Comparison of ENCODE assay signal across 24 mouse cellular contexts in the genomic region with DNA sequence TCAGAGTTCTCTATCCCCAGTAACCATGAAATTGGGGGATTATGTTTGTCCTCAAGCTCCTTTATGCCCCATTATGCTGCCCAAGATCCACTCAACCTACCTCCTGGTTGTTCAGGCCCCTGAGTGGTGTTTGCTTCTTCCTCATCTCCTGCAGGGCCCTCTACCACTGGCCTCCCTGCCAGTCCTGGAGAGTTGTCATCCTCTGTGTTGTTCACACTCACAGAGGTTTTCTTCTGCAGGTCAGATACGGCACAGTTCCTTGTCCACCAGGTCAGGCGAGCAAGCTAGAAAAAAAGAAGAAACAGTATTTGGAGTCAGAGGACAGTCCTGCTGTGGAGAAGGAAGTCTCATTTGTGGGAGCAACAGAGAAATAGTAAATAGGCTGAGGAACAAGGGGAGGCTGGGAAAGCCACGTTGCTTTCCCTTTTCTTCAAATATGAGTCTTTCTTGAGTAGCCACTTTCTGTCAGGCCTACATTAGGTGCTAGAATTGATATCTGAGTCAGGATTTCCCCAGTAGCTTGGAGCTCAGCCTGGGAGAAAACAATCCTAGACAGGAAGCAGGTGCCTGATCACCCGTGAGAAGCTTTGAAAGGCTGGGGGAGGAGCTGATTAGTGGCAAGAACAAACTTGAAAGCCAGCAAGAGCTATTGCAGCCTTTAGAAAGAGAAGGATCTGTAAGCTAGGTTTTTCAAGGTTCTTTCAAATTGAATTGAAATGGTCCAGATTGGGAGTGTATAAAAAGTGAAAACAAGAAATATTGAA. TPM values are rescaled to one million over a fixed set of nuclear protein-coding genes. Genes with fewer than 3 reads are reported as not detected.
DNase-seq lines count a peak whose midpoint lies in the region; TF ChIP-seq lines count a peak whose summit lies in the region.
"Had no signal": no experiment of that assay in that cellular context is flagged by ENCODE, and none has a peak within 500 bp of the region (broad histone marks: within the 10 kb centered on the region; RNA-seq: fewer than 3 reads in every experiment).

No protein-coding gene starts in this region.

- no peak overlapping the region for H3K27ac ChIP-seq in CH12.LX (ENCODE audit: insufficient read depth, low read depth)
- H3K27ac ChIP-seq: forebrain, embryonic 12.5 days; heart, embryonic 13.5 days; hindbrain, embryonic 15.5 days; limb, embryonic 15.5 days; neural tube, embryonic 12.5 days had no signal

- dilution Hi-C loops in CH12.LX (cut with MboI; ENCODE audit: extremely low pct_ligation_motif_present, extremely low pct_unique_long_range_greater_than_20kb, low sequenced_read_pairs) = no loop called here

- no peak overlapping the region for H3K9ac ChIP-seq in CH12.LX (ENCODE audit: insufficient read depth, low read depth)
- H3K9ac ChIP-seq: forebrain, embryonic 12.5 days; heart, embryonic 13.5 days; hindbrain, embryonic 15.5 days; limb, embryonic 15.5 days; neural tube, embryonic 12.5 days had no signal

- H3K36me3 ChIP-seq in CH12.LX (replicated peaks in 1 of 2; ENCODE audit: control insufficient read depth in 1 of 2, insufficient read depth in 1 of 2, low read length in 1 of 2) = no peaks in the 10 kb centered on the region
- H3K36me3 ChIP-seq: forebrain, embryonic 12.5 days; heart, embryonic 13.5 days; hindbrain, embryonic 15.5 days; limb, embryonic 15.5 days; neural tube, embryonic 12.5 days had no signal

- in situ Hi-C loops in CH12.LX (cut with MboI; ENCODE audit: low pct_ligation_motif_present, low pct_unique_long_range_greater_than_20kb, low sequenced_read_pairs) = no loop called here

- no peak for TF ChIP-seq POLR2A in CH12.LX (IDR thresholded peaks at IDR 0.05; ENCODE audit: low read depth, low read length)

- peak overlapping the region in 2 of 3 experiments; percentile 22 to 31 for H3K4me3 ChIP-seq in CH12.LX (replicated peaks in 1 of 3; ENCODE audit: low read depth in 2 of 3, low read length in 2 of 3, poor library complexity in 1 of 3)
- H3K4me3 ChIP-seq: forebrain, embryonic 12.5 days; heart, embryonic 13.5 days; hindbrain, embryonic 15.5 days; limb, embryonic 15.5 days; neural tube, embryonic 12.5 days had no signal

- H3K4me1 ChIP-seq in CH12.LX (ENCODE audit: control insufficient read depth in 1 of 2, insufficient read depth in 2 of 2) = peaks cover 0 to 48% of the 10 kb centered on the region in 2 experiments; a peak in 2 of 4 replicates
- H3K4me1 ChIP-seq: forebrain, embryonic 12.5 days; heart, embryonic 13.5 days; hindbrain, embryonic 15.5 days; limb, embryonic 15.5 days; neural tube, embryonic 12.5 days had no signal

- H3K9me3 ChIP-seq in CH12.LX (replicated peaks; ENCODE audit: low read length) = no peaks in the 10 kb centered on the region
- H3K9me3 ChIP-seq: forebrain, embryonic 12.5 days; heart, embryonic 13.5 days; hindbrain, embryonic 15.5 days; limb, embryonic 15.5 days; neural tube, embryonic 12.5 days had no signal

- no peak overlapping the region for H3K4me2 ChIP-seq in CH12.LX (ENCODE audit: insufficient read depth, low read depth, poor library complexity, severe bottlenecking)
- H3K4me2 ChIP-seq: forebrain, embryonic 12.5 days; heart, embryonic 13.5 days; hindbrain, embryonic 15.5 days; limb, embryonic 15.5 days; neural tube, embryonic 12.5 days had no signal

- no peaks in the 10 kb centered on the region for H3K27me3 ChIP-seq in CH12.LX (replicated peaks)
- H3K27me3 ChIP-seq: forebrain, embryonic 12.5 days; heart, embryonic 13.5 days; hindbrain, embryonic 15.5 days; limb, embryonic 15.5 days; neural tube, embryonic 12.5 days had no signal

- peak; percentile 4 to 15 for DNase-seq in heart, postnatal 10 days
- no peak for DNase-seq in heart, postnatal 36 days
- peak; percentile 50 for DNase-seq in CH12.LX (ENCODE audit: extremely low read depth)
- peak; percentile 13 for DNase-seq in embryo, embryonic 10.5 days (ENCODE audit: low spot score)
- DNase-seq in thymus, postnatal 0 days (ENCODE audit: low spot score) = peak; percentile 30
- DNase-seq in layer of hippocampus, postnatal 36 days = no peak
- DNase-seq in right cerebral cortex, postnatal 10 days (ENCODE audit: low spot score in 2 of 2) = no peak
- DNase-seq: adrenal gland, adult 8-10 months; cerebellum, adult 11 months; cerebellum, postnatal 25 days; gastrocnemius, postnatal 25 days; lung, postnatal 36 days; right cerebral cortex, postnatal 25 days had no signal

- TF ChIP-seq CTCF in CH12.LX (conservative IDR thresholded peaks at IDR 0.05 in 1 of 2, IDR thresholded peaks at IDR 0.05 in 1 of 2; ENCODE audit: low read depth in 2 of 2, low read length in 2 of 2) = no peak

- H3K79me2 ChIP-seq in CH12.LX (replicated peaks; ENCODE audit: control insufficient read depth, extremely low read depth, insufficient read depth, poor library complexity, severe bottlenecking) = no peaks in the 10 kb centered on the region

- TF ChIP-seq EP300 in CH12.LX (IDR thresholded peaks at IDR 0.05; ENCODE audit: low read length) = no peak

- TF ChIP-seq RAD21 in CH12.LX (IDR thresholded peaks at IDR 0.05; ENCODE audit: low read depth, low read length) = no peak

- intact Hi-C loops in heart, postnatal 10 days (cut with DNase I) = loop anchor here (10.0 kb wide), 1 partner anchor 195 kb away; no protein-coding TSS in a partner anchor
- intact Hi-C loops in heart, postnatal 36 days (cut with DNase I) = loop anchor here (10.0 kb wide), 1 partner anchor 195 kb away; no protein-coding TSS in a partner anchor

TF ChIP-seq in CH12.LX, 34 proteins besides CTCF, POLR2A, EP300 and RAD21:
- TF ChIP-seq MAFK (IDR thresholded peaks at IDR 0.05; ENCODE audit: insufficient replicate concordance, low read length) (no peak), ETS1 (conservative IDR thresholded peaks at IDR 0.05; ENCODE audit: low read depth, low read length) (peak; percentile 78), BHLHE40 (IDR thresholded peaks at IDR 0.05; ENCODE audit: low read depth, low read length) (peak; percentile 38; the same call in 1 of the 2 replicates), ZNF384 (IDR thresholded peaks at IDR 0.05; ENCODE audit: low read depth, low read length) (no peak)

RNA-seq across cellular contexts. Expression of a gene that starts 22.4 kb away (rescaled TPM):
- not detected for total RNA-seq in heart, postnatal 10 days (2021)
- total RNA-seq in heart, postnatal 36 days (2021) = not detected
- total RNA-seq in CH12.LX (2012; rRNA removed) (2.4 and 2.6 TPM in 2 replicates), CH12.LX (2014; rRNA removed) (9.3 and 9.6 TPM in 2 replicates)
- 2.8 and 3.5 TPM in 2 replicates for polyA plus RNA-seq in CH12.LX (2012; ENCODE audit: insufficient read length, low read depth)
- polyA plus RNA-seq in thymus, postnatal 0 days (2015; fragmentation: Nextera tagmentation; extraction: Ambion mirVana) = 34.6 and 39.0 TPM in 2 replicates
- total RNA-seq in layer of hippocampus, postnatal 36 days (2021) = not detected
- total RNA-seq: adrenal gland, adult 8-10 months; gastrocnemius, postnatal 25 days; layer of hippocampus, postnatal 25 days; left cerebral cortex, postnatal 25 days; monocyte, adult 5-6 weeks had no signal
- polyA plus RNA-seq: forebrain, embryonic 12.5 days; frontal cortex, adult 2 months; neural tube, embryonic 12.5 days had no signal

RNA-seq across cellular contexts. Expression of a gene that starts 38.9 kb away (rescaled TPM):
- total RNA-seq in heart, postnatal 10 days (2021) = not detected
- total RNA-seq in heart, postnatal 36 days (2021) = not detected
- not detected in 2 replicates for total RNA-seq in CH12.LX (2012; rRNA removed)
- not detected in 2 replicates for total RNA-seq in CH12.LX (2014; rRNA removed)
- not detected in 2 replicates for polyA plus RNA-seq in CH12.LX (2012; ENCODE audit: insufficient read length, low read depth)
- polyA plus RNA-seq in thymus, postnatal 0 days (2015; fragmentation: Nextera tagmentation; extraction: Ambion mirVana) = 3.0 and 3.6 TPM in 2 replicates
- not detected for total RNA-seq in layer of hippocampus, postnatal 36 days (2021)
- total RNA-seq: adrenal gland, adult 8-10 months; gastrocnemius, postnatal 25 days; layer of hippocampus, postnatal 25 days; left cerebral cortex, postnatal 25 days; monocyte, adult 5-6 weeks had no signal
- polyA plus RNA-seq: forebrain, embryonic 12.5 days; frontal cortex, adult 2 months; heart, embryonic 13.5 days; hindbrain, embryonic 15.5 days; intestine, postnatal 0 days; liver, embryonic 16.5 days; neural tube, embryonic 12.5 days had no signal

Comparison
In these comparisons a context has a peak if more than half of its experiments do, and no peak if none do; other contexts are left out.
1. DNase-seq: peak in heart, postnatal 10 days (2 of 2), CH12.LX (single experiment), embryo, embryonic 10.5 days (single experiment) and thymus, postnatal 0 days (single experiment); none in heart, postnatal 36 days (0 of 2), layer of hippocampus, postnatal 36 days (0 of 2) and right cerebral cortex, postnatal 10 days (0 of 2).